Mouse (Mus musculus): ENCODE data around the gene Elof1.
"Not testable (repeated sequence)": the region's sequence is repeated elsewhere in the genome, so short reads cannot be mapped to it uniquely, and the experiment has no call there.

The Elof1 gene

GRCm38 (mm10) chr9:22092746-22093145 is 24.2 kb downstream of the Elof1 start:
- no peak for DNase-seq (ENCODE audit: low spot score)

GRCm38 (mm10) chr9:22089986-22090385 is 27.0 kb downstream of the Elof1 start:
- no peak for DNase-seq (ENCODE audit: low spot score)

- DNase-seq (ENCODE audit: low spot score) = no peak
Observed at GRCm38 (mm10) chr9:22089281-22089680, 27.7 kb downstream of the Elof1 start.

- DNase-seq (ENCODE audit: low spot score) = no peak
Observed at GRCm38 (mm10) chr9:22087034-22087618, 29.8 kb downstream of the Elof1 start.

GRCm38 (mm10) chr9:22086012-22086411 is 31.0 kb downstream of the Elof1 start:
- DNase-seq (ENCODE audit: low spot score) = no peak

- peak; percentile 91 for DNase-seq (ENCODE audit: low spot score)
Observed at GRCm38 (mm10) chr9:22085022-22085834, 31.7 kb downstream of the Elof1 start, which contains the start of gene Ecsit. Ecsit (minus strand) TSS chr9:22085438.

- no peak for DNase-seq (ENCODE audit: low spot score)
Observed at GRCm38 (mm10) chr9:22084667-22085021, 32.3 kb downstream of the Elof1 start.

GRCm38 (mm10) chr9:22076223-22076622 is 40.7 kb downstream of the Elof1 start:
- DNase-seq (ENCODE audit: low spot score) = no peak

GRCm38 (mm10) chr9:22075778-22076177 is 41.2 kb downstream of the Elof1 start:
- not testable (repeated sequence) for DNase-seq (ENCODE audit: low spot score)

- DNase-seq (ENCODE audit: low spot score) = no peak
Observed at GRCm38 (mm10) chr9:22072276-22072675, 44.7 kb downstream of the Elof1 start.

- peak; percentile 87 for DNase-seq (ENCODE audit: low spot score)
Observed at GRCm38 (mm10) chr9:22070791-22071573, 46.0 kb downstream of the Elof1 start, which contains the start of the genes Gm49318 and Zfp653. Gm49318 (minus strand) TSS chr9:22071259. Zfp653 (minus strand) TSS chr9:22071376.

GRCm38 (mm10) chr9:22069881-22070553 is 47.0 kb downstream of the Elof1 start:
- DNase-seq (ENCODE audit: low spot score) = no peak

- no peak for DNase-seq (ENCODE audit: low spot score)
Observed at GRCm38 (mm10) chr9:22067195-22067594, 49.8 kb downstream of the Elof1 start.

- no peak for DNase-seq (ENCODE audit: low spot score)
Observed at GRCm38 (mm10) chr9:22066433-22066832, 50.5 kb downstream of the Elof1 start.

GRCm38 (mm10) chr9:22065642-22066041 is 51.3 kb downstream of the Elof1 start:
- DNase-seq (ENCODE audit: low spot score) = no peak

- no peak for DNase-seq (ENCODE audit: low spot score)
Observed at GRCm38 (mm10) chr9:22064341-22064740, 52.6 kb downstream of the Elof1 start.

Data from layer of hippocampus, adult 9-10 months (tissue).